Mouse (Mus musculus) erythroblast, embryonic 14.5 days (primary cell): ENCODE data around the gene Mfsd4b1. TPM values are rescaled to one million over a fixed set of nuclear protein-coding genes. Genes with fewer than 3 reads are reported as not detected.

ENCODE experiments used
- H3K27me3 ChIP-seq: 2 replicates; pipeline ENCODE4 v1.6.1; 2012; ENCODE audit warnings: inconsistent platforms; ENCODE audit not compliant: control insufficient read depth
- H3K36me3 ChIP-seq: 2 replicates; pipeline ENCODE4 v1.6.1; 2012; ENCODE audit warnings: mild to moderate bottlenecking, inconsistent platforms; ENCODE audit not compliant: control insufficient read depth
- H3K4me1 ChIP-seq: 2 replicates; pipeline ENCODE4 v1.6.1; 2012; ENCODE audit warnings: inconsistent platforms; ENCODE audit not compliant: control insufficient read depth
- H3K4me3 ChIP-seq: replicated peaks from 2 replicates; pipeline ENCODE3; 2012; ENCODE audit warnings: moderate library complexity, mild to moderate bottlenecking, inconsistent platforms
- H3K9me3 ChIP-seq: 2 replicates; pipeline ENCODE4 v1.6.1; 2012; ENCODE audit warnings: low read length, inconsistent platforms, mixed read lengths; ENCODE audit not compliant: control insufficient read depth
- GATA1 ChIP-seq: IDR thresholded peaks from 2 replicates; pipeline ENCODE4 v1.6.1; 2012; ENCODE audit warnings: low read length, inconsistent platforms, mixed read lengths
- TAL1 ChIP-seq: IDR thresholded peaks from 3 replicates; pipeline ENCODE4 v1.6.1; 2012; ENCODE audit warnings: low read length, inconsistent platforms, mixed read lengths
- polyA plus RNA-seq: library from polyadenylated mRNA; stranded (reverse); fragments of >175 nt; gene quantifications from 2 replicates; pipeline ENCODE4 v1.2.3, GENCODE M21; 2012

Gene Mfsd4b1
- polyA plus RNA-seq, 1 experiment: not detected

- no peak overlapping the region for H3K4me3 ChIP-seq
- H3K27me3 ChIP-seq: peaks cover 7% of the 10 kb centered on the region
- H3K9me3 ChIP-seq: no peaks in the 10 kb centered on the region
- TF ChIP-seq GATA1 (no peak), TAL1 (no peak)
- peaks cover 14% of the 10 kb centered on the region for H3K4me1 ChIP-seq
- no peaks in the 10 kb centered on the region for H3K36me3 ChIP-seq
Measured at GRCm38 (mm10) chr10:39956340-39956878, 68.7 kb downstream of the Mfsd4b1 start.

DNA sequence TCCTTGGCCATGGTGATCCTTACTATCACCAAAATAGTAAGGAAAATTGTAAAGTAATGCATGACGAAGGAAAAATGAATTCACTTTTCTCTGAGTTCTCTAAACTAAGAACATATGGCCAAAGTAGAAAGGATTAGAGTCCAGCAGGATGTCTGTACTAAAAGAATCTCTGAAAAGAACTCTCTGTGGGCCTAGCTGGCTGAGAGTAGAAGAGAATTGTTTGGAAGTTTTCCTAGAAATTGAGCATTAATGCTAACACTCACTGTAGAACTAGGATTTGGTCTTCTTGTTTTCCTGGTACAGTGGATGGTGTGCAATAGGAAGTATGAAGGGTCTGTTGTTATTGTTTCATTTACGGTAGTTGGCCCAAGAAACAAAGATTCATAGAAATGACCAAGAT is 69.9 kb downstream of the Mfsd4b1 start:
- no peak overlapping the region for H3K4me3 ChIP-seq
- no peaks in the 10 kb centered on the region for H3K36me3 ChIP-seq
- peaks cover 7% of the 10 kb centered on the region for H3K27me3 ChIP-seq
- peaks cover 9% of the 10 kb centered on the region for H3K4me1 ChIP-seq
- H3K9me3 ChIP-seq: no peaks in the 10 kb centered on the region
- TF ChIP-seq GATA1 (no peak), TAL1 (no peak)

Other genes starting within 250 kb of the Mfsd4b1 start
- not detected in 2 replicates for gene Mfsd4b4, start 126.0 kb downstream of the Mfsd4b1 start, polyA plus RNA-seq
- not detected in 2 replicates for gene Mfsd4b2, start 98.3 kb downstream of the Mfsd4b1 start, polyA plus RNA-seq
- not detected in 2 replicates for gene Mfsd4b3, start 65.1 kb downstream of the Mfsd4b1 start, polyA plus RNA-seq
- gene Mfsd4b5, start 38.6 kb downstream of the Mfsd4b1 start, polyA plus RNA-seq: not detected in 2 replicates
- gene Slc16a10, start 117.0 kb upstream of the Mfsd4b1 start, polyA plus RNA-seq: 9.7 and 11.1 TPM in 2 replicates
- 0.15 and 0.19 TPM in 2 replicates for gene Rpf2, start 221.8 kb upstream of the Mfsd4b1 start, polyA plus RNA-seq
- gene Gtf3c6, start 232.8 kb upstream of the Mfsd4b1 start, polyA plus RNA-seq: 0.79 and 0.89 TPM in 2 replicates